Mouse (Mus musculus) megakaryocyte, embryonic 14.5 days (primary cell): ENCODE data around the gene 4933427D14Rik.

ENCODE experiments used
- FLI1 ChIP-seq: IDR thresholded peaks from 2 replicates; pipeline ENCODE4 v1.6.1; 2012; ENCODE audit warnings: low read length, inconsistent platforms, mixed read lengths
- GATA1 ChIP-seq: IDR thresholded peaks from 3 replicates; pipeline ENCODE4 v1.6.1; 2012; ENCODE audit warnings: mixed read lengths, low read length, inconsistent platforms, borderline replicate concordance

GRCm38 (mm10) chr11:72174721-72175120 lies 32.5 kb downstream of the 4933427D14Rik start:
- TF ChIP-seq GATA1 (no peak), FLI1 (no peak)
